Mouse (Mus musculus) heart, postnatal 14 days (tissue): Measurements from ENCODE around the gene Ttll5. TPM values are rescaled to one million over a fixed set of nuclear protein-coding genes. Genes with fewer than 3 reads are reported as not detected.
A peak's percentile ranks its signal among the peaks of the same experiment; 100 is the strongest.

Experiments
- DNase-seq, 2 experiments: peaks; one replicate each; pipeline ENCODE4 v3.0.0; 2021 to 2022
- intact Hi-C: fragments of 180-260 bp; cut with DNase I; formaldehyde crosslinking; loops from one replicate; pipeline ENCODE4 v1.15.1; 2025
- total RNA-seq, 2 experiments: library from RNA; stranded (reverse); gene quantifications; 2 replicates each; pipeline ENCODE4 v1.2.3; 2021

Ttll5 gene
- total RNA-seq, 2 experiments from 2014 or later: 15.4 to 17.2 TPM

DNA sequence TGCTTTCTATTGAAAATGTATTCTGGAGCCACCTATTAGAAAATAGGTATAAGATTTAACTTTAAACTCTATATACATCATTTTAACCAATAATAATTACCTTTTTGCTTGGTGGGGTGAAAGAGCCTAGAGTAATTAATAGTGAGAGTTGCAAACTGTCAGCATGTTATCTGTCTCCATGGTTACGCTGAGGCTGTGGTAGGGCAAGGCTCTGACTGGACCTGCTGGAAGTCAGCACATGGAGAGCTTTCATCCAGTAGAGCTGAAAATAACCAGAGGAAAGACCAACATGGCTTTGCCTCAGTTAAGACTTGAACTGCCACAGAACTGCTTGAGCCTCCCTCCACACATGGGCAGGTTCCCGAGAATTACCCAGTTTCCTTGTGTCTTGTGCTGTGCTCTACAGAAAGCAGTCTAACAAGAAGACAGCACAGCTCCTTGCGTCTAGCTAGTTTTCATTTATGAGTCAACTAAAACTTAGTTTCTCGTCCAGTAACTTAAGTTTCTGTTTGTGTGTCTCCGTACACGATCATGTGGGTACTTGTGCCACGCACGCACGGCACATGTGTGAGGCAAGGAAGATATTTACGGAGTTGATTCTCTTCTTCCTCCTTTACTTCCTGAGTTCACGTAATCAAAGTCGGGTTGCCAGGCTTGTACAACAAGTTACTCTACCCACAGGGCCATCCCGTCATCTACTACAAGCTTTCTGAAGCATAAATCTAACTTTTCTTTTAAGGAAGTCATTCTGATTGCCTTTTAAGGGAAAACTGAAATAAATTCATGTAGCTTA lies 88.4 kb downstream of the Ttll5 start:
- intact Hi-C loops: no loop called here
- DNase-seq: no peak

GRCm38 (mm10) chr12:85926897-85927296 lies 102.4 kb downstream of the Ttll5 start:
- intact Hi-C loops: loop anchor here (5.0 kb wide), 1 partner anchor 150 kb away; the partner anchor contains the start of gene Tgfb3
- peak; percentile 4 to 20 for DNase-seq

GRCm38 (mm10) chr12:85928513-85928912 lies 104.1 kb downstream of the Ttll5 start:
- peak in 1 of 2 experiments; percentile 10 for DNase-seq
- intact Hi-C loops: loop anchor here (5.0 kb wide), 1 partner anchor 149 kb away; the partner anchor contains the start of gene Tgfb3

- intact Hi-C loops: loop anchor here (5.0 kb wide), 1 partner anchor 148 kb away; the partner anchor contains the start of gene Tgfb3
- DNase-seq: no peak
Observed at GRCm38 (mm10) chr12:85929711-85930110, 105.3 kb downstream of the Ttll5 start.

DNA sequence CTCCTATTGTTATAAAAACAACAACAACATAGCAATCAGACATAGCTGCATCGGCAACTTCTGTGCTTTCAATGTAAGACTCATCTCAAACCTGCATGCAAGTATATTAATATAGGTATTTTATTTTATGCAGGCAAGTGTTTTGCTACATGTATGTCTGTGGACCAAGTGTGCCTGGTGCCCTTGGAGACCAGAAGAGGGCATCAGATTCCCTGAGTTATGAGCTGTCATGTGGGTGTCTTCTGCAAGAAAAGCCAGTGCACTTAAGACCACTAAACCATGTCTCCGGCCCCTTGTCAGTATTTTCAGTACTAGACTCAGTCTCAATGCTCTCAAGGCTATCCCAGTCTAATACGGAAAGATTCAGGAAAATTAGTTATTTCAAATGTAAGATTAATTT lies 106.3 kb downstream of the Ttll5 start:
- intact Hi-C loops: no loop called here

GRCm38 (mm10) chr12:85933241-85933640 lies 108.8 kb downstream of the Ttll5 start:
- no peak for DNase-seq
- intact Hi-C loops: no loop called here

More for the DNA sequence above, 106.3 kb downstream of the Ttll5 start:
- DNase-seq: no peak

DNA sequence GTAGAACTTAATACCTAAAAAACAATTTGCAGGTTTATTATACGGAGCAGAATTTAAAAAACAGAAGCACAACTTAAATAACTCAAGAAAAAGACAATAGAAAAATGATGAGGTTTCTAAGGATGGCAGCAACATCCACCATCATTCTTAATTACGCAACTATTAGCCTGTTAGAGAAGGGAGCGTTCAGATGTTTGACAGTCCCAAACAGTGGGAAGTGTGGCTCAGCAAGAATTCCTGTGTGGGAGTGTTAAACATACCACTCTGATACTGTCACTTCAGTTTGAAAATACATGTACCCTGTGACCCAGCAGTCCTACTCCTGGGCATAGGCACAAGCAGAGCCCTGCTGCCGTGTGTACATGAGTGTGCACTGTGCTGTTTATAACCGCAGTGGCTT lies 112.9 kb downstream of the Ttll5 start:
- DNase-seq: no peak
- intact Hi-C loops: no loop called here

- DNase-seq: no peak
- intact Hi-C loops: no loop called here
Observed at GRCm38 (mm10) chr12:85943456-85943855, 119.0 kb downstream of the Ttll5 start.

- no peak for DNase-seq
- intact Hi-C loops: no loop called here
Observed at GRCm38 (mm10) chr12:85944419-85944818, 120.0 kb downstream of the Ttll5 start.

- intact Hi-C loops: no loop called here
- no peak for DNase-seq
Observed at GRCm38 (mm10) chr12:85947161-85947560, 122.7 kb downstream of the Ttll5 start.

DNA sequence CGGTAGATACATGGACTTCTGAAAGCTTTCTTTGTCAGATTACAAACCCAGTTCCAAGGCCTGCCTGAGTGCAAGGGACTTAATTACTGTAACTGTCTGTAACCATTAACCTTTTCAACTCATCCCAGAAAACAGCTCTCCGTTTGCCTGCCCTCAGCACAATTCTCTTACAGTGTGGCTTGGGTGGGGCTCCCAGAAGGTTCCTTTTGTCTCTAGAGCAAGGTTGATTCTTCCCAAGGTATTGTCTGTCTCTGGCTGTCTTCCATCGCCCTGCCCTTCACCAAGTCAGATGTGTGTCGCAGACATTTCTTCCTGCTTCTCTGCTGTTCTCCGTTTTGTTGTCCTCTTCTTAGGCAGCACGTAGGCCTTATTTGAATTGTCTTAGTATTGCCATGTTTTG lies 125.2 kb downstream of the Ttll5 start:
- intact Hi-C loops: loop anchor here (5.0 kb wide), 1 partner anchor 128 kb away; the partner anchor contains the start of gene Tgfb3
- no peak for DNase-seq

DNA sequence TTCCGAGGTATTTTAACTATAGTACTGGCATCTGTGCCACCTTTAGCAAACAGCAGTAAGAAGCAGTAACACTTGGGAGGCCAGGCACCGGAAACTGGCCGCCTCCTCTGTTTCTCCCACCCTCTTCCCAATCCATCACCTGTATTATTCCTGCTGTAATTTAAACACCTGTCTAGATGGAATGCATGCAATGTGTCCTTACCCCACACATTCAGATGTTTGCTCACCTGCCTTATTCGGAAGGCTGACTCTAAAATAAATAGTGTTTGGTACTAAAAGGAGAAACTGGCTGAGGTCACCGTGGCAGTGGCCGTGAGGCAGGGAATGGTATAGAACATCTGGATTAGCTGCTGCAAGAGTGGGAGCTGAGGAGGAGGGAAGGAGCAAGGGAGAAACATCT lies 125.9 kb downstream of the Ttll5 start:
- no peak for DNase-seq
- intact Hi-C loops: loop anchor here (5.0 kb wide), 1 partner anchor 127 kb away; the partner anchor contains the start of gene Tgfb3

DNA sequence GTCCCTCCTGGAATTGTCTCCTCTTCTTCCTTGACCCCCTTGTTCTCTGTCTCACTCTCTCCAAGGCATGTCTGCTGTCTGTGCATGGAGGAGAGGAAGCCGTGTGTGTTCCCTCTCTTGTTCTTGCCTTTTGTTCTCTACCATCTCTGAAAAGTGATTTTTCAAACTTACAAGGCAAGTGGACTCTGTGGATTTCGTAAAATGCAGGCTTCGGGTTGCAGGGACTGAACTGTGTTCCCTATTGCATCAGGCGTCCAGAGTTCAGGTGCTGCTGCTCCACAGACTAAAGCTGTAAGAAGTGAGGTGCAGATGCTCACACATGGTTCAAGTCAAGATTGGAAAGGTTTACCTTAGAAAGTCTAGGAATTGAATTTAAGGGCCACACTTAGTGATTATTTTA lies 126.6 kb downstream of the Ttll5 start:
- intact Hi-C loops: loop anchor here (5.0 kb wide), 1 partner anchor 126 kb away; the partner anchor contains the start of gene Tgfb3
- DNase-seq: no peak

DNA sequence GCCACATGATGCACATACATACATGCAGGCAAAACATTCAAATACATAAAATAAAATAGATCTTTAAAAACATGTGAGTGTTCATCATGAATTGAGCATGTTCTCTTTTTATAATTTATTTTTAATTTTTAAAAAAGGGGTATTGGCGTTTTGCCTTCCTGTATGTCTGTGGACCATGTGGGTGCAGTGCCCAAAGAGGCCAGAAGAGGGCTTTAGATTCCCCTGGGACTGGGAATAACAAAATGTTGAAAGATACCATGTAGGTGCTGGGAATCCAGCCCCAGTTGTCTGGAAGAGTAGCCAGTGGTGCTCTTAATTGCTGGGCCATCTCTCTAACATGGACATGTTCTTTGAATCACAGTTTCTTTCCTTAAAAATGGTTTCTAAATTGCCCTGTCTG lies 127.4 kb downstream of the Ttll5 start:
- intact Hi-C loops: loop anchor here (5.0 kb wide), 1 partner anchor 125 kb away; the partner anchor contains the start of gene Tgfb3
- no peak for DNase-seq

GRCm38 (mm10) chr12:85952349-85952748 lies 127.9 kb downstream of the Ttll5 start:
- DNase-seq: no peak
- intact Hi-C loops: loop anchor here (5.0 kb wide), 1 partner anchor 125 kb away; the partner anchor contains the start of gene Tgfb3

GRCm38 (mm10) chr12:85954167-85954566 lies 129.7 kb downstream of the Ttll5 start:
- intact Hi-C loops: loop anchor here (5.0 kb wide), 1 partner anchor 123 kb away; the partner anchor contains the start of gene Tgfb3
- no peak for DNase-seq

DNA sequence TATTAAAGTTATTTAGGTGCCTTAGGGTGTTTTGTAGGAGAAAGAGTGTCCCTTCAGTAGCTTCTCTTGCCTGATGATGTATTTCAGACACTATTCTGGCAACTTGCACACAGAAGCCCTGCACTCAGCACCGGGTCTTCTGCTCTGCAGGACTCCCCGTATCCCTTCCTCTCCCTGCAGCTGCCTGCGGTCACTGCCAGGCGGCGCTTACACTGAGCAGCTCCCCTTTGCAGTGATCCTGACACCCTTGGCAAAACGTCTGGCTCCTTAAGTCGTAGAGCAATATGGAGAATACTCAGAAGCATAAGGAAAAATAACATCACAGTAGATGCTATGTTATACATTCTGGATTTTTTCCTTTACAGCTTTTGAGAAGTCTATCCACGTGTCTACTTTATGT lies 130.6 kb downstream of the Ttll5 start:
- intact Hi-C loops: no loop called here
- DNase-seq: no peak

GRCm38 (mm10) chr12:85955690-85956089 lies 131.2 kb downstream of the Ttll5 start:
- intact Hi-C loops: no loop called here
- DNase-seq: no peak

GRCm38 (mm10) chr12:85956251-85956650 lies 131.8 kb downstream of the Ttll5 start:
- intact Hi-C loops: no loop called here
- no peak for DNase-seq

DNA sequence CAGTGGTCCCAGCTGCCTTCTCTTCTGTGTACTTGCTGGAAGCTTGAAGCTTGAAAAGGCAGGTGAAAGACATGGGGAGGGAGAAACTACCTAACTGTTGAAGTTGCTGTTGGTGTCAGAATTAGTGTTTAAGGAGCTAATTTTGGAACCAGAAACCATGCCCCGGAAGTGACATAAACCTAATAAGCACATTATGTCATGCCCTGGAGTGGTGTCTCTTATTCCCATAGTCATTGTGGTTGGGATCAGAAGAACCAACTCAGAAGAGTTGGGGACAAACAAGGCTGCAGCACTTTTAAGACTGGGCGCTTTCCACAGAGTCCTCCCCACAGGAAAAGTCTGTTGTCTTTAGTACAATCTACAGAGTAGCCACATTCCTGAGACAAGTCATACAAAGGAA lies 134.0 kb downstream of the Ttll5 start:
- no peak for DNase-seq
- intact Hi-C loops: no loop called here

DNA sequence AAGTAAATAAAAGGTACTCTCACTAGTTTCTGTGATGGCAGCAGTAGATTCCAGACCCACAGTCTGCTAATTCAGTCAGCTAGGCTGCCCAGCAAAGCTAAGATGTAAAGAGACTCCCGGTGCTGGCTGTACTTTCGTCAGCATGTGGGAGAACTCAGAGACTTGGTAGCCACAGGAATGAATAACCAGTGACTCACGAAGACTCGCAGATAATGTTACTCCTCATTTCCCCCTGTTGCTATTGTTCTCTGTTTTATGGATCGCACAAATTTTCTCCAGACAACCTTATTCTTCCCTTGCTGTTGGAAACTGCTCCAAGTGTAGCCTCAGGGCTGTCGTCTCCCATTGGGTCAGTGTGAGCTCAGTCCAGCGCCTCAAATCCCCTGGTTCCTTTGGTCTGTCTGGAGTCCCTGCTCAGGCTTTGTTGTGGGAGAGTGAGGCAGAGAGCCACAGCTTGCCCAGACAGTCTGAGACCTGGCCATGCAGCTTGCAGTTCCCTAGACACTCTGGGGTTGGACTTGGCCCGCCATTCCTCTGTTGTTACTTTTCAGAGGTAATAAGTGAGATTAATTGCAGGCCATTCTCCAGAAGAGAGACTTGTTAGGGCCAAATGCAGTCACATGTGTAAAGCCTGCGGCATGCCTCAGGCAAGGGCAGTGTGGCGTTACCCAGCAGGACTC lies 135.5 kb downstream of the Ttll5 start:
- intact Hi-C loops: loop anchor here (5.0 kb wide), 1 partner anchor 42 kb away; no protein-coding TSS in a partner anchor
- no peak for DNase-seq
